Mouse (Mus musculus) retina, adult 2 months (tissue): ENCODE data around the gene Fam171a2.
"Not testable (repeated sequence)": the region's sequence is repeated elsewhere in the genome, so short reads cannot be mapped to it uniquely, and the experiment has no call there.

ENCODE experiments used
- DNase-seq: peaks from one replicate; pipeline ENCODE4 v3.0.0-alpha.2; 2012; ENCODE audit warnings: low read depth, low spot score

The Fam171a2 gene

DNA sequence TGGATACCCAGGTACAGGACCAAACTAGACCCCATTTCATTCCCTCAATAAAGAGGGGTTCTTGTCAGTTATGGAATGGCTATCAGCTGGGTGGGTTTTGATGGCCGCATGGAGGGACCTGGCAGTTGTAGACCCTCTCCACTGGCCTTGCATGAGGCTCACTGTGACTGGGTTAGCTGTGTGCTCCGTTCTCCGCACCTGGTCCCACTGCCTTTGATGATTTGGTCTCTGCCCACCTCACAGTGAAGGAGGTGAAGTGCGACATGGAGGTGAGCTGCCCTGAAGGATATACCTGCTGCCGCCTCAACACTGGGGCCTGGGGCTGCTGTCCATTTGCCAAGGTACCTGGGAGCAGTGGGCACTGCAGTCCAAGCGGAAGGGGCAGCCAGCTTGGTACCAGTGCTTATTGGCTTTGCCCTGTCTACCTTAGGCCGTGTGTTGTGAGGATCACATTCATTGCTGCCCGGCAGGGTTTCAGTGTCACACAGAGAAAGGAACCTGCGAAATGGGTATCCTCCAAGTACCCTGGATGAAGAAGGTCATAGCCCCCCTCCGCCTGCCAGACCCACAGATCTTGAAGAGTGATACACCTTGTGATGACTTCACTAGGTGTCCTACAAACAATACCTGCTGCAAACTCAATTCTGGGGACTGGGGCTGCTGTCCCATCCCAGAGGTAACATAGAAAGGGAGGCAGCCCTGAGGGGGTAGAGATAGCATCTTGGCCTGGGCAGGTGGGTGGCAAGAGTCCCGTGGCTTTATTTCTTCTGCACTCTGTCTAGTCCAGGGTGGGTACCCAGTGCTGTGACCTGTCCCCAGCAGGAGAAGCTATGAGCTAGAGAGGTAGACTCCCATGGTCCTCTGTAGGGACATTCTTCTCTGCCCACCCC, 12.4 kb downstream of the Fam171a2 start:
- DNase-seq = no peak

DNA sequence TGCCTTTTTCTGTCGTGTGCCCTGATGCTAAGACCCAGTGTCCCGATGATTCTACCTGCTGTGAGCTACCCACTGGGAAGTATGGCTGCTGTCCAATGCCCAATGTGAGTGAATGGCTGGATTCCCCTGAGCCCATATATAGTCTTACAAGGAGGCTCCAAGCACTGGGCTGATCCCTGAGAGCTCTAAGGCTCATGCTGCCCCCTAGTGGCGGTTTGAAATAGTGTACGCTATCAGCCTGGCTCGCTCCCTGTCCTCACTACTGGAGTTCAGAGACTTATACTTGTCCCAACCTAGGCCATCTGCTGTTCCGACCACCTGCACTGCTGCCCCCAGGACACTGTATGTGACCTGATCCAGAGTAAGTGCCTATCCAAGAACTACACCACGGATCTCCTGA, 13.1 kb downstream of the Fam171a2 start:
- peak; percentile 74 for DNase-seq

DNA sequence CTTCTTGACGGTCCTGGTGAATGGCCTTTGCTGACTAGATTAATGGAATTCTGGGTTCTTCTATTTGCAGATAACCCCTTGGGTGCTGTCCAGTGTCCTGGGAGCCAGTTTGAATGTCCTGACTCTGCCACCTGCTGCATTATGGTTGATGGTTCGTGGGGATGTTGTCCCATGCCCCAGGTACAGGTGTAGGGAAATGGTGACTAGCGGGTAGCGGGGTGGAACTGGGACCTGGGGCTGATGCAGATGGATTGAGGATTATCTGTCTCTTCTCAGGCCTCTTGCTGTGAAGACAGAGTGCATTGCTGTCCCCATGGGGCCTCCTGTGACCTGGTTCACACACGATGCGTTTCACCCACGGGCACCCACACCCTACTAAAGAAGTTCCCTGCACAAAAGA, 13.6 kb downstream of the Fam171a2 start:
- no peak for DNase-seq

DNA sequence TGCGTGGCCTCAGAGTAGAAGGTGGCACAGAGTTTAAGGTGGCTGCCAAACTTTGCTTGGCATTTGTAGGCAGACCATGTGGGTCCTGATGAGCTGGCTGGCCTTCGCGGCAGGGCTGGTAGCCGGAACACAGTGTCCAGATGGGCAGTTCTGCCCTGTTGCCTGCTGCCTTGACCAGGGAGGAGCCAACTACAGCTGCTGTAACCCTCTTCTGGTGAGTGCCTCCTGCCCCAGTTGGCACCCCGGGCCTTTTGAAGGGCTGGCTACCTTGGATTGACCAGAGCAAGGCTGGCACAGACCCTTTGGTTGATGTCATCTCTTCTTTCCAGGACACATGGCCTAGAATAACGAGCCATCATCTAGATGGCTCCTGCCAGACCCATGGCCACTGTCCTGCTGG, 14.6 kb downstream of the Fam171a2 start:
- no peak for DNase-seq

DNA sequence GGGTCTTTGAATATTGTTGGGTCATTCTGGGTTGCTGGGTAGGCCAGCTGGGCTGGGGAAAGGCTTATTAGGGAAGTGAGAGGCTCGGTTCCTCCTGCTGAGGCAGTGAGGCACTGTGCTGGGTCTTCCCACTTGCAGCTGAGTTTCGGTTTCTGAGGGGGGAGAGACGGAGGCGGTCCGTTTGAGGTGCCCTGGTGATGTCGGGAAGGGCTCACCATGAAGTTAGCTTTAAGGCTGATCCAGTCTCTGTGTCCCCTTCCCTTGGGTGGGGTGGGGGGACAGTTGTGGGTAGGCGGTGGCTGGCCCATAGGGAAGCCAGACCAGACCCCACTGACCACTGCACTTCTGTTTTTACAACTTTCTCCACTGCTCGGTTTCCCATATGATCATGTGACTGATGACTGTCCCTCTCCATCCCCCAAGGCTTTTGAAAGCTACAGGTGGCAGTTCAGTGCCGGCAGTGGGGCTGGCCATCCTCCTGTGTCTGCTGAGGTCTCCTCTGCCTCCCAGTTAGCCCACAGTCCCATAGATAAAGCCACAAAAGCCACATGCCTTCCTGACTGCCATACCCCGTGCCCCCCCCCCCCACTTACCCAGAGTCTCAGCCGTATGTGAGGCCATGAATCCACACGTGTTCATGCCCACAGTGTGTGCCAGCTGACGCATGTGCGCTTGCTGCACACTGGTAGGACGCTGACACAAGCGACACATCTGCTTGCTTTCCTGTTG, 15.2 kb downstream of the Fam171a2 start:
- no peak for DNase-seq

DNA sequence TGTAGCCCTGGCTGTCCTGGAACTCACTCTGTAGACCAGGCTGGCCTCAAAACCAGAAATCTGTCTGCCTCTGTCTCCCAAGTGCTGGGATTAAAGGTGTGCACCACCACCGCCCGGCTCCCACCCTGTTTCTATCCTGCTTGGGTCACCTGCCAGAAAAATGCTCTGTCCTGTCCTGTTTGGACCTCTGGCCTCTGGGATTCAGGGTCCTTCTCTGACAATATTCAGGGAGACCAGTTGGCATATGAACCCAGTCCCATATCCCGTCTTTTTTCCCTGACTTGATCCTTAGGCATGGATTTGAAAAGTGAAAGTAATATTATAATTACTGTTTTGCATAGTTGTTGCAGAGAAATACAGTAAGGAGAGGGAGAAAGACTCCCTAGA, 15.8 kb downstream of the Fam171a2 start:
- no peak for DNase-seq

DNA sequence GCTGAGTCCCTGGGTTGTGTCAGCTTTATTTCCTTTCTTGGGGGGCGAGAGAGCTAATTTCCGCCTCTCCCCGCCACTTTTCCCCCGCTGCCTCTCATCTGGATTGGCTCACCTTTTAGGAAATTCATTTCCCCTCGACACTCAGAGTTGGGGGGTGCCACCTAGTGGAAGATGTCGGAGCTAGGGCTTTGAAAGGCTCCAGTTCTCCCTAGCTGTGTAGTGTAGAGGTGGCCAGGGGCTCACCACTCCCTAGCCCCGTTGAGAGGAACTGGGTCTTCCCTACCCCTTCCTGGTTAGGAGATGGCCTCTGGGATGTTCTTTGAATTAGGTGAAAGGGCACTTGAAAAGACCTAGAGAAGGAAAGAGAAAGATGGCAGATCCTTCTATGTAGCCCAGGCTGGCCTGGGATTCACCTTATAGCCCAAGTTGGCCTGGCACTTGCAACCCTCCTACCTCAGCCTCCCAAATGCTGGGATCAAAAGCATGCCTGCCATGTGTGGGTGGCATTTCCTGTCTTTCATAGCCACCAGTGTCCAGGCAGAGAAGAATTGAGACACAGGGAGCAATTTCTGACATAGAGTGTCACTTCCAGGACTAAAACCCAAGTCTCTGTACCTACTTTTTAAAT, 16.4 kb downstream of the Fam171a2 start:
- DNase-seq = no peak

DNA sequence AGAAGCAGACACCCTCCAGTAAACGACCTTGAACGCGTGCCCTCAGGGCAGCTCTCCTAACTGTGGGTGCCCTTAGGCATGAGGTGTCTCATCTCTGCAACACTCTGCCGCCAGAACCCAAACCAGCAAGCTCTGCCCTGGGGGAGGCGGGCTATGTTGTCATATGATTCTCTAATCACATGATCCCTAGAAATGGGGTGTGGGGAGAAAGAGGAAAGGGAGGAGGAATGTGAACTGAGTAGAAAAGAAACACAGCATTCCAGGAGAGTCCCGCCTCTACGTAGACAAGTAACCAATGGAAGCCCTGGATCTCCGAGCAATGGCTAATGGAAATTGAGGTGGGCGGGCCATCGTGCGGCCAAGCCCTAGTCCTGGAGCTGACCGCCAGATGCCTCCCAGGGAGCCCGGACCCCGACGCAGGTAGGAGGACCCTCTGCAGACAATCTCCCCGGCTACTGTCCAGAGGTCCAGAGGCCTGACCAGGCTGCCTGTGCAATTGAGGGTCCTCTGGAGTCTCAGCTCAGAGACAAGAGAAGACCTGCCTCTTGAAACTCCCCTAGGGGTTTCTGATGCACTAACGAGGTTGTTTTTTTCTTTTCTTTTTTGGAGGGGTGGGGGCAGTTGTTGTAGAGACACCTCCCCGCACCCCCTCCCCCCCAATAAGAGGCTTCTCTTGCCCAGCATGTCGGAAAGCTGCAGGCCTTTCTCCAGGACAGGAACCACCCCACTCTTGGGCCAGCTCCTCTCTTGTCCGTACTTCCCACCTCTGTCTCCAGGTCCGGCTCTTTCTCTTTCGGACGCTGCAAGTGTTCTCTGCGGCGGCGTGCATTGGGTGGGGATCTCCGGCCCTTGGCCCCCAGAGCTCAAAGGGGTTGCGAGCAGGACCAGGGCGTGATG, 17.1 kb downstream of the Fam171a2 start, which contains the start of gene Grn:
Grn (plus strand) TSS at position 195 of the 897 bp plus-strand sequence.
- peak; percentile 82 for DNase-seq

DNA sequence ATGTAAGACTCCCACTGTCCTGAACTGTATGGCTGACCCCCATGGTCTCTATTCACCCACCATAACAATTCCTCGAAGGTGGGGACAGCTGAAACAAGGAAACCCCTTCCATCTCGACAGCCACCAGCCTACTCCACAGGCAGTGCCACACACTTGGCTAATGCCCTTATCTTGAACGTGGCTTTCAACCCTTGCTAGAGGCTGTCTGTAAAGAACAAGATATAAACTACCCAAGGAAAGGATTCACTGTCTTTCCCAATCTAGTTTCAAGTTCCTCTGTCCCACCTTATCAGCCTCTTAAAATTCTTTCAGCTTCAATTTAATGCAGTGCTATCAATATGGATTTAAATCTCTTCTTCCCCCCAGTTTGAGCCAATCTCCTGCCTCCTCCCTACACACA, 17.9 kb downstream of the Fam171a2 start:
- no peak for DNase-seq

DNA sequence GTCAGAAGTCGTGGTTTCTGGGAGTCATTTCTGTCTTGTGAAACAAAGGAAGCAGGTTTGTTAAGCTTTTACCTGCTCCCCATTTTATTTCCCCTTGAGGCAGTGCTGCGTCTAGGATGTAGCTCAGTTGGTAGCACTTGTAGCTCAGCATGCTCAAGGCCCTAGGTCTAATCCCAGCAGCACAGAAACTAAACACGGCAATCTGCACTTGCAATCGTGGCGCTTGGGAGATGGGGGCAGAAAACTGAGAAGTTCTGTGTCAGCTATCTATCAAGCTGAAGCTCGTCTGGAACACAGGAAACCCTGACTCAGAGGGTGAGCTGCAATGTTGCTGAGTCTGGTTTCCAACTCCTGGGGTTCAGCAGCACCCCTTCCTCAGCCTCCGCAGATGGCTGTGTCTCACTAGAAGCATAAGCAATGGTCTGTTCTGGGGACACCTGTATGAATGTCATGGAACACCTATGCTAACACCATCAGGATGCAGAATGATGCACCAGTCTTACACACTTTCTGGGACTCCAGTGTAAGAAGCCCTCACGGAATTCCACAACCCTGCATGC, 18.4 kb downstream of the Fam171a2 start:
- DNase-seq = no peak

DNA sequence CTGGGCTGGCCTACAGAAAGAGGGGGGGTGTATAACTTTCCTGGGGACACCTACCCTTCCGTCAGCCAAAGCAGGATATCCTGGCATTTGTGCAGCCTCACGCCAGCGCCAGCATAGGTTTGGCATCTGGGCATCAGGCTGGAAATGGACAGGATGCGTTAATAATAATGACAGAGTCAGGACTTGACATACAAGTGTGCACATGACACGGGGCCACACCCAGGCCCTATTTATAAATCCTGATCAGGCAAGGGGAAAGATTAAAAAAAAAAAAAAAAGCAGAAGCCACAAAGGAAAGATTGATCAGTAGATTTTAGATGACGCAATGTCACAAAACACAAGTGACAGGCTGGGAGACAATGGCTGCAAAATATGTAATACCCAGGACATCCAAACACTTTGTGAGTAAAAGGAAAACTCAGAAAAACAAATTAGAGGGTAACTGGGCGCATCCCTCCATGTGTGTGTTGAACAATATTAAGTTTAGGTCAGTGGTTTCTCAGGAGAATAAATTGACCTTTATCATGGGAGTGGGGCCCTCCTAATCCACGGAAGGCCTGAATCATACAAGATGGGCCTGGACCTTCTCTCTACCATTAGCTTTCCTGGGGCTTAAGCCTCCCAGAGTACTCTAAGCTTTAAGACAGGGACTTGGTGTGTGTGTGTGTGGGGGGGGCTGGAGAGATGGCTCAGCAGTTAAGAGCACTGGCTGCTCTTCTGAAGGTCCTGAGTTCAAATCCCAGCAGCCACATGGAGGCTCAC, 21.7 kb downstream of the Fam171a2 start:
- DNase-seq = no peak

DNA sequence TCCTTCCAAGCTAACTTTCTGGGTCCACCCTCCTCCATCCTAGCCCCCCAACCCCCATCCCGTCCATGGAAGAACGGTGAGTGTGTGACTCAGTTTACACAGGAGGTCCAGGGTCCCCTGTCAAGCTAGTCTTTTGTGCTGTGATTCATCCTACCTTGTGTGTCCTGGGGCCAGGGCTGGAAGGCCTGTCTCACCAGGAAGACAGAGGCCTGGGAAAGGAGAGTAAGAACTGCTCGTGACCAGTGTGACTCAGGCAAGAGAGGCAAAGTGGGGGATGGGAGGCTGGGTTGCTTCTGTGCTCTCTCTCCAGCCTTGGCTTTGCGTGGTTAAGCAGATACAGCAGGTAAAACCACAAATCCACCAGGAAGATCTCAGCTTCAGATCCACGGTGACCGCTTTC, 22.8 kb downstream of the Fam171a2 start:
- DNase-seq = no peak

DNA sequence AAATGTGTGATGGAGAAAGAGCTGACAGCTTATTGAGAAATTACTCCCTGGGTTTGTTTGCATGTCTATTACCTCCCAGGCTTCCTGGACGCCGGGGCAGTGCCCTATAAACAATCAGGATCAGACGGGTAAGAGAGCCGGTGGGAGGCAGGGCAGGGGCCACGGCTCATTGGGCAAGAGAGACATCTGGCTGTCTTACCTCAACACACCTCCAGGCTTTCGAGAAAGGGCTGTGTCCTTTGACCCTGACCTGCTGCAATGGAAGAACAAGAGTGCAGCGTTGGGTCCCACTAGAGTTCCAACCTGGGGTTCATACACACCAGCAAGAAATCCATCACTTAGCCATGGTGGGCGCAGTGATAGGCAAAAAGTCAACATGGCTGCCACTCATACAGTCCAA, 25.9 kb downstream of the Fam171a2 start:
- DNase-seq = no peak

DNA sequence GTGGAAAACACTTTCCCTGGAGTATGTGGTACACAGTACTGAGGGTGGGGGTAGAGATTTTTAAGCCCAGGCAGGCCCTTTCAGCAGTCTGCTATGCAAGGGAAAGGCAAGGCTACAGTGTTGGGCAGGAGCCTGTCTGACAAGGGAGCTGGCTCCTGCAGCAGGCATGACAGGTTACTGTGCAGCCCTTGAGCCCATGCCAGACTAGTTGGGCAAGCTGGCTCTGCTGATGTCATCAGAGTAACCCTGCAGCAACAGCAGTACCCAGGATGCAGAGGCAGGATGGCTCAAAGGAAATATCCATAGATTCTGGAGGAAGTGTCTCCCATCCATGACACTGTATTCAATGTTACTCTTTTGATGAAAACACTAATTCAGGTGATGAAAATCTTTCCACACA, 28.6 kb downstream of the Fam171a2 start:
- DNase-seq = no peak

DNA sequence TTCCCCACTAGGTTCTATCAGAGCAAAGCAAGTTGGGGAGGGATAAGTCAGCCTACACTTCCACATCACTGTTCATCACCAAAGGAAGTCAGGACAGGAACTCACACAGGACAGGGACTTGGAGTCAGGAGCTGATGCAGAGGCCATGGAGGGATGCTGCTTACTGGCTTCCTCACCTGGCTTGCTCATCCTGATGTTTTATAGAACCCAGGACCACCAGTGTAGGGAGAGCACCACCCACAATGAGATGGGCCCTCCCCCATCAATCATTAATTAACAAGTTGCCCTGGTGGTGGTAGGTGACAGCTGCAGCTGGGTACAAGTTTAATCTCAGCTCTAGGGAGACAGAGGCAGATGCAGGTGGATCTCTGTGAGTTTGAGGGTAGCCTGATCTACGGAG, 30.3 kb downstream of the Fam171a2 start:
- DNase-seq = no peak

DNA sequence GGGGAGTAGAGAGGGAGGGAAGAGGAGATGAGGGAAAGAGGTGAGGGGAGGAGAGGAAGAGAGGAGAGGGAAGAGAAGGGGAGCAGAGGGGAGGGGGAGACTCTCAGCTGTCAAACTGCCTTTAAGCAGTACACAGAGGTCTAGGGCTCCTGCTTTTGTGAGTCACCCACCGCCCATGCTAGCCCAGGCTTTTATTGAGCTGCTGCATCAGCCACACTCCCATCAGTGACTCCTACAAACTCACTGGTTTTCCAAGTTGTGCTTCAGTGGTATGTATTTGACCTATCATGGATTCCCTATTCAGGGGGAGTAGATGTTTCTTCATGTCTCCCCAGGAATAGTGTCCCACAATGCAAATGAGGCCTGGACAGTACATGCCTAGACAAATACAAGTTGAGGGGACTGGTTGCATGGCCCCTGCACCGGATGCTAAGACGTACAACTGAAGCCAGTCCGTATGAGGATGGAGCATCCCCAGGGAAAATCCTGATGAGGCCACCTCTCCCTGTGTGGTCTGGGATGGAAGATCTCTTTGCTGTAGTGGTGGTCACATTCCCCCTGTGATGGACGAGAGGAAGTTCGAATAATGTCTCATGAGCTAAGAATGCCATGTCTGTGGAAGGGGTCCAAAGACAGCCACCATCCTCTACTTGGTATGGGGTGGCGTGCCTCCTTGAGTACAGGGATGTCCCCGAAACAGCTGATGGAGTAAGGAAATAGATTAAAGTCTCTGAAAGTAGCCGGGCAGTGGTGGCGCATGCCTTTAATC, 32.3 kb downstream of the Fam171a2 start:
- DNase-seq = no peak

DNA sequence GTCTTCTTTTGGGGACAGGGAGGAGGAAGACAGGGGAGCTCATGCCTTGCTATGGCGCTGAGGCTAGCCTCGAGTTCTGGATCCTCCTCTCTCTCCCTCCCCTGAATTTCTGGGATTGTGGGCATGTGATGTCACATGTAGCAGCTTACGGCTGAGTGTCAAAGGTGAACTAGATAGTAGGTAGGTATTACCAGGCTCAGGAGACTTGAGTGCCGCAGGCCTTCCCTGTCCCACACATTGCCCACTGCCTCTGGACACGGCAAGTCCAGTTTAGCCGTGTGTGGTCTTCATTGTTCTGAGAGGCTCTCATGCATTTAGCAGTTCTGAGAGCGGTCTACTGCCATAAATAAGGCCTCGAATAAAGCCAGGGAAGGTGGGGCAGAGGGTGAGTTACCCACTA, 34.4 kb downstream of the Fam171a2 start:
- no peak for DNase-seq

DNA sequence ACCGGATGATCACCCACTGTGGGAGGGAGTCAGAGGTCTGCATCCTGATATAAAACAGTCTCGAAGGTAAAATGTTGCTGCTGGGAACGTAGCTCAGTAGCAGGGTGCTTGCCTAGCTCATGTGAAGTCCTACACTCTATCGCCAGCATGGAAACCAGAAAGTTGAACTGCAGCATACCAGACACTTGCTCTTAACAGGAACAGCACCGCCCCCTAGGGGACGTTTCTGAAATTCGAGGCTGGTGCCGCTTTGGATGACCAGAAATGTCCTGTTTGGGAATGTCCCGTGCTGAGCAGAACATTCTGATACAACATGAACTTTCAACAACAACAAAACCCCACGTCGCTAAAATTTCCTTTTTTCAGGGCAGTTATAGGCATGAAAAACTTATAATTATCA, 35.8 kb downstream of the Fam171a2 start:
- peak; percentile 72 for DNase-seq

DNA sequence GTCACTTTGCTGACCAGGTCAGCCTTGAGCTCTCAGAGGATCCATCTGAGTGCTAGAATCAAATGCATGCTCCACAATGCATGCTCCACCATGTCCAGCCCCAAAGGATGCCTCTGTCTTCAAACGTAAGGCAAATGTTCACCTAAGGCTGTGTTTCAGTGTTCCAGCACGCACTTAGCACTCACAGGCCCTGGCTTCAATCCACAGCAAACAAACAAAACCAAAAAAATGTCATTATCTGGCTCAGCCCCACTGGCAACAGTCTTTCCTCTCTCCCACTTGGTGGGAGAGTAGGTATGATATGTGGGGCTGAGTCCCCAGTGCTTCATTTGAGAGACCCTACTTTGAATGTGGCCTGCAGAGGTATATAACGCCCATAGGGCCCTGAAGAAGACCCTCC, 36.4 kb downstream of the Fam171a2 start:
- DNase-seq = no peak

DNA sequence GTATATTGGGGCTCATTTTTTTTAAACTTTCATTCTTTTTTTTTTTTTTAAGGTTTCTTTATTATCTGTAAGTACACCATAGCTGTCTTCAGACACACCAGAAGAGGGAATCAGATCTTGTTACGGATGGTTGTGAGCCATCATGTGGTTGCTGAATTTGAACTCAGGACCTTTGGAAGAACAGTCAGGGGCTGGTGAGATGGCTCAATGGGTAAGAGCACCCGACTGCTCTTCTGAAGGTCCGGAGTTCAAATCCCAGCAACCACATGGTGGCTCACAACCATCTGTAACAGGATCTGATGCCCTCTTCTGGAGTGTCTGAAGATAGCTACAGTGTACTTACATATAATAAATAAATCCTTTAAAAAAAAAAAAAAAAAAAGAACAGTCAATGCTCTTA, 37.1 kb downstream of the Fam171a2 start:
- DNase-seq = not testable (repeated sequence)
